In genomic region chr19:29853711-29854110, GRCm38 (mm10) we compare ENCODE assay signal across 21 mouse cellular contexts. TPM values are rescaled to one million over a fixed set of nuclear protein-coding genes. Genes with fewer than 3 reads are reported as not detected.
DNase-seq lines count a peak whose midpoint lies in the region; TF ChIP-seq lines count a peak whose summit lies in the region.
"Had no signal": no experiment of that assay in that cellular context is flagged by ENCODE, and none has a peak within 500 bp of the region (broad histone marks: within the 10 kb centered on the region; RNA-seq: fewer than 3 reads in every experiment).

No protein-coding gene starts in this region.

- intact Hi-C loops in gastrocnemius, adult 2 months (cut with DNase I): no loop called here

- H3K9me3 ChIP-seq in heart, embryonic 10.5 days: no peaks in the 10 kb centered on the region
- H3K9me3 ChIP-seq: embryonic facial prominence, embryonic 10.5 days; embryonic facial prominence, embryonic 12.5 days; forebrain, embryonic 13.5 days; forebrain, embryonic 15.5 days had no signal

- TF ChIP-seq CTCF in gastrocnemius, adult 2 months (IDR thresholded peaks at IDR 0.05): no peak

- no peaks in the 10 kb centered on the region for H3K4me1 ChIP-seq in heart, embryonic 10.5 days
- H3K4me1 ChIP-seq: forebrain, embryonic 13.5 days; forebrain, embryonic 15.5 days had no signal

- DNase-seq in cerebellum, postnatal 10 days: peak; percentile 31 to 51
- DNase-seq in cerebellum, adult 11-12 months: no peak
- DNase-seq in gastrocnemius, postnatal 10 days: peak; percentile 21
- DNase-seq in gastrocnemius, adult 2 months: no peak
- DNase-seq in heart, adult 11 months: peak; percentile 87
- no peak for DNase-seq in heart, embryonic 10.5 days (ENCODE audit: low spot score)
- peak; percentile 12 for DNase-seq in urinary bladder, postnatal 14 days (ENCODE audit: low spot score)
- DNase-seq in urinary bladder, postnatal 4 days (ENCODE audit: low spot score in 2 of 2): no peak
- DNase-seq: adrenal gland, adult 8-10 months; adrenal gland, postnatal 14 days; adrenal gland, postnatal 36 days; B cell, adult 2 months; cerebellum, adult 2 months; cerebellum, adult 9-10 months; forebrain, postnatal 0 days had no signal

- H3K27me3 ChIP-seq in heart, embryonic 10.5 days (ENCODE audit: insufficient read depth, poor library complexity, severe bottlenecking): peaks cover 4% of the 10 kb centered on the region; the same call in 1 of the 2 replicates
- H3K27me3 ChIP-seq: CH12.LX; embryonic facial prominence, embryonic 12.5 days; forebrain, embryonic 15.5 days had no signal

- no peak overlapping the region for H3K27ac ChIP-seq in gastrocnemius, adult 2 months
- H3K27ac ChIP-seq in heart, embryonic 10.5 days: no peak overlapping the region
- H3K27ac ChIP-seq: embryonic facial prominence, embryonic 10.5 days; embryonic facial prominence, embryonic 12.5 days; forebrain, embryonic 13.5 days; forebrain, embryonic 15.5 days had no signal

- H3K4me3 ChIP-seq in gastrocnemius, adult 2 months: no peak overlapping the region
- no peak overlapping the region for H3K4me3 ChIP-seq in heart, embryonic 10.5 days
- H3K4me3 ChIP-seq: embryonic facial prominence, embryonic 10.5 days; embryonic facial prominence, embryonic 12.5 days; forebrain, embryonic 13.5 days; forebrain, embryonic 15.5 days had no signal

- WGBS in heart, embryonic 10.5 days: 66% methylated on average over 5 of the region's 5 CpGs

- H3K36me3 ChIP-seq in heart, embryonic 10.5 days: no peaks in the 10 kb centered on the region
- H3K36me3 ChIP-seq: embryonic facial prominence, embryonic 10.5 days; embryonic facial prominence, embryonic 12.5 days; forebrain, embryonic 15.5 days; G1E had no signal

RNA-seq across cellular contexts. Expression of gene Ranbp6, which starts 40.9 kb away (rescaled TPM):
- 1 to 10 TPM; 8.0 to 9.0 TPM for total RNA-seq in gastrocnemius, postnatal 10 days (2021)
- total RNA-seq in gastrocnemius, adult 2 months (2021): 10 to 100 TPM; 10.2 to 11.1 TPM
- polyA plus RNA-seq in heart, embryonic 10.5 days (2016; fragmentation: Nextera tagmentation; extraction: Ambion mirVana): 16.2 and 19.7 TPM in 2 replicates

RNA-seq across cellular contexts. Expression of gene 9930021J03Rik, which starts 47.9 kb away (rescaled TPM):
- 10 to 100 TPM; 12.4 to 16.1 TPM for total RNA-seq in gastrocnemius, postnatal 10 days (2021)
- total RNA-seq in gastrocnemius, adult 2 months (2021): 10 to 100 TPM; 11.8 to 14.4 TPM
- polyA plus RNA-seq in heart, embryonic 10.5 days (2016; fragmentation: Nextera tagmentation; extraction: Ambion mirVana): 2.9 and 4.2 TPM in 2 replicates

Comparison
In these comparisons a context has a peak if more than half of its experiments do, and no peak if none do; other contexts are left out.
1. DNase-seq: peak in cerebellum, postnatal 10 days (2 of 2), gastrocnemius, postnatal 10 days (single experiment), heart, adult 11 months (single experiment) and urinary bladder, postnatal 14 days (single experiment); none in cerebellum, adult 11-12 months (single experiment), gastrocnemius, adult 2 months (single experiment), heart, embryonic 10.5 days (single experiment) and urinary bladder, postnatal 4 days (0 of 2).